Mouse (Mus musculus) layer of hippocampus, adult 18-20 months (tissue): ENCODE data around the gene Mapk6. TPM values are rescaled to one million over a fixed set of nuclear protein-coding genes. Genes with fewer than 3 reads are reported as not detected.
"Not testable (repeated sequence)": the region's sequence is repeated elsewhere in the genome, so short reads cannot be mapped to it uniquely, and the experiment has no call there.

Experiments used
- DNase-seq, 2 experiments: peaks; one replicate each; pipeline ENCODE4 v3.0.0; 2022; ENCODE audit warnings: low spot score in 2 of 2
- total RNA-seq, 2 experiments: library from RNA; stranded (reverse); gene quantifications; 2 replicates each; pipeline ENCODE4 v1.2.3; 2021

Mapk6 gene
- total RNA-seq, 2 experiments from 2014 or later, result 25.4 to 27.0 TPM

GRCm38 (mm10) chr9:75384337-75384962 is 25.4 kb downstream of the Mapk6 start:
- no peak for DNase-seq

DNA sequence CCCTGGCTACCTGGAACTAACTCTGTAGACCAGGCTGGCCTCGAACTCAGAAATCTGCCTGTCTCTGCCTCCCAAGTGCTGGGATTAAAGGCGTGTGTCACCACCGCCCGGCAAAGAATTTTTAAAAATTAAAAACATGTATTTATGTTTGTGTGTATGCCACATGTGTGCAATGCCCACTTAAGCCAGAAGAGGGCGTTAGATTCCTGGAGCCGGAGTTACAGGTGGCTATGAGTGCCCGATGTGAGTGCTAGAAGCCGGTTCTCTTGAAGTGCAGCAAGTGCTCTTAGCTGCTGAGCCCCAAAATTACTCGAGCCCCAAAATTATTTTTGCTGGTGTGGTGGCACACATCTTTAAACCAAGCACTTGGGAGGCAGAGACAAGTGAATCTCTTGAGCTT is 26.0 kb downstream of the Mapk6 start:
- no peak for DNase-seq

DNA sequence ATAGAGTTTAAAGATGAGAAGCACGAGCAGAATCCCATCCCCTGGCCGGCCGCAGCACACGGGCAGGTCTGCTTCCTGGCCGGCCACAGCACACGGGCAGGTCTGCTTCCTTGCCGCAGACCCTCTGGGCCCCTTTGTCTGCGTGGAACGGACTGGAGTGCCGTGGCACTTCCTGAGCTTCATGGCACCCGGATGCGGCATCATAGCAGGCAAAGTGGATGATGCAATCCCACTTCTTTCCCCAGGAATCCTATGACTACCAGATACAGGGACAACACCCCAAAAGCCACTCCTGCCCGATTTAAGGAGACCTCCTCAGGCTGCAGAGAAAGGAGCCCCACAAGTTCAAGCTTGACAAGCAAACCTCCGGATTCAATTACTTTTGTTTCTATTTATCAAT is 27.0 kb downstream of the Mapk6 start:
- no peak for DNase-seq

- DNase-seq, result no peak
Measured at GRCm38 (mm10) chr9:75378774-75379173, 31.0 kb downstream of the Mapk6 start.

DNA sequence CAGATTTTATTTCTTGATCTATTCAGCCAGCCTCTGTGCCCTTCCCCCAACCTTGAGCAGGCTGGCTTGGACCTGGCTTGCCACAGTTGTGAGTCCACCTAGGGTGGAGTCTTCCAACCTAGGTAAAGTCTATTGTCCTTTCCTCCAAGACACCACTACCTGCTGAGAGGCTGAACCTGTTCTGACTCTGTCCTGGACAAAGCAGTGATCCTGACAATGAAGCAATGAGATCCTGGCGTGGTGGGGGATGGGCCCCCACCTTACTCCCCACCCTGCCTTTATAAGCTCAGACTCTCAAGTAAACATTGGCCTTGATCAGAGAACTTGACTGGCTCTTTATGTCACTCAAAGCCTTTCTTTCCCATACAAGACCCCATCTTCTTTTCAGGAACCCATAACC is 33.4 kb downstream of the Mapk6 start:
- DNase-seq, result no peak

- no peak for DNase-seq
Measured at GRCm38 (mm10) chr9:75375606-75376005, 34.2 kb downstream of the Mapk6 start.

- no peak for DNase-seq
Measured at GRCm38 (mm10) chr9:75368779-75369178, 41.0 kb downstream of the Mapk6 start.

GRCm38 (mm10) chr9:75366191-75366590 is 43.6 kb downstream of the Mapk6 start:
- DNase-seq, result no peak

- DNase-seq, result no peak
Measured at GRCm38 (mm10) chr9:75365195-75365594, 44.6 kb downstream of the Mapk6 start.

- not testable (repeated sequence) for DNase-seq
Measured at GRCm38 (mm10) chr9:75363702-75364101, 46.1 kb downstream of the Mapk6 start.

DNA sequence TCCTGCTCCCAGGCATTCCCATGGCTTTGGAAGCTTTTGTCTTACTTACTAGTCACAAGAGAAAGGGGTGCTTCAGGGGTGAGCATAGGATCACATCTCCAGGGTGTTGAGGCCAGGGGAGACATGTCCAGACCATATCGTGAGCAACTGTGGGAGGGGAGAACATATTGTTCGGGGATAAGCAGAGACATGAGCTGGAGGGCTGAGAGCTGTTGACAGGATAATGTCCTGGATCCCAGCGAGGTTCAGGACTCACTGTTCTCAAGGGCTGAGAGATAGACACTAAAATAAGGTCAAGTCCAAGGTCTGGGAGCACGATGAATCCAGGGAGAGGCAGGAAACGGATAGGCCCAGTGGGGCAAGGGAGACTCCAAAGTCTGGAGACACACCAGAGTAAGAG is 46.8 kb downstream of the Mapk6 start:
- DNase-seq, result no peak

DNA sequence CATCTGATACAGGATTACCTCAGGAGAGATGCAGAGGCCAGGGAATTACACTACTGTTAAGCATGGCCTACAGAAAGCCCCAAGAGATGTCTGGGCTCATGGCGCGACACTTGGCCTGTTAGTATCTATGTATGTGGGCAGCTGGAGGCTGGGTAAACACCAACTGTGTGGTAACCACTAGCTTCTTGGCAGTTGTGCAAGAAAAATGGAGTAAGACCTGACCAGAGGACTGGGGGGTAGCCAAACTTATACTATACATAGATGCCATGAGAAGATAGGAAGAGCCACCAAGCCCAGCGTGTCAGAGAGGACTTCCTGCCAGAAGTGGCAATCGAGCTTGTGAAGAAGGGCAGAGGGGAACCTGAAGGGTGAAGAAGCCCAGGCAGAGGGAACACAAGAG is 47.6 kb downstream of the Mapk6 start:
- DNase-seq, result no peak

DNA sequence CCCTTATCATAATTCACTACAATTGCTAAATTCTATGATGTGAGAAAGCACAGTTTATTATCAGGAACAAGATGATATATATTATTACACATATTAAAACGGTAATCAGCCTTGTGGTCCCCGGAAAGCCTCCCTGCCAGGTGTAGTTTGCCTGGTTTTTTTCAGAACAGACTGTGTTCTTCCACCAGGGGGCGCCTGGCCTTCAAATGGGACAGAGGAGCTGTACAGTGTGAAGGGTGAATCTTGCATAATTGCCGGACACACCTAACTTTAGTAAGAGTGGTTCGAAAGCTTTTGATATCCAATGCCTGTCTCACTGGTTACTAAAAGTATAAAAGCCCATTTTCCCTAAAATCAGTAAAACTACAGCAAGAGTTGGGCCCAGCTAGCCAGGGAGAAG is 48.1 kb downstream of the Mapk6 start:
- peak in 1 of 2 experiments; percentile 44 for DNase-seq

GRCm38 (mm10) chr9:75357087-75357654 is 52.6 kb downstream of the Mapk6 start:
- DNase-seq, result peak; percentile 50 to 75

- DNase-seq, result no peak
Measured at GRCm38 (mm10) chr9:75355783-75356182, 54.0 kb downstream of the Mapk6 start.

DNA sequence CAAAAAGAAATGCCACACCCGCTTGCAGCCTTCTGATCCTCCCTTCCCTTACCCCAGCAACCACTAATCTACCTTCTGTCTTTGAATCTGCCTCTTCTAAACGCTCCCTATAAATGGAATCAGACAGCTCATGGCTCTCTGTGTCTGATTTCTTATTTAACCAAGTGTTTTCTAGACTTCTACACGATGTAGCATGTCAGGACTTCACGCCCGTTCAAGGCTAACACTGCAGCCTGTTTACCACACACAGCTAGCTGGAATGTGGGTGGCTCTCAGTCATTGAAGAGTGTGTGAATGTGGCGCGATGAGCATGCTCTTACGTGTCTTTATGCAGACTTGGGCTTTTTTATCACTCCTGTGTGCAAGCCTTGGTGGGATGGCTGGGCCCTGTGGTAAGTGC is 56.7 kb downstream of the Mapk6 start:
- no peak for DNase-seq

DNA sequence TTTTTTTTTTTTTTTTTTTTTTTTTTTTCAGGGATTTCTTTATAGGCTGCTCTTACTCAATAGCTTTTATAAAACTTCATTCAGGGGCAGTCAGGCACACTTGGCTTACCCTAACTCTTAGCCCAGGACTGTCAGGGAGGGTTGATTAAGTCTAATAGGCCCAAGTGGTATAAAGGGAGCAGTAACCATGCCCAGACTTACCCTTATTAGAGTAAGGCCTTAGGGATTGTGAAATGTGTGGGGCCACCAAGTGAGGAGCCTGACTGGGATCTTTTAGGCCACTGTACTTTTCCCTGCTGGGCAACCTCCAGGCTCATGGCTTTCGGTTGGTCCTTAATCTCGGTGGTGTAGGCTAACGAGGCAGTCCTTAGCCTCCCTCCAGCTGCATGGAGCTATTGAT is 61.2 kb downstream of the Mapk6 start:
- no peak for DNase-seq

DNA sequence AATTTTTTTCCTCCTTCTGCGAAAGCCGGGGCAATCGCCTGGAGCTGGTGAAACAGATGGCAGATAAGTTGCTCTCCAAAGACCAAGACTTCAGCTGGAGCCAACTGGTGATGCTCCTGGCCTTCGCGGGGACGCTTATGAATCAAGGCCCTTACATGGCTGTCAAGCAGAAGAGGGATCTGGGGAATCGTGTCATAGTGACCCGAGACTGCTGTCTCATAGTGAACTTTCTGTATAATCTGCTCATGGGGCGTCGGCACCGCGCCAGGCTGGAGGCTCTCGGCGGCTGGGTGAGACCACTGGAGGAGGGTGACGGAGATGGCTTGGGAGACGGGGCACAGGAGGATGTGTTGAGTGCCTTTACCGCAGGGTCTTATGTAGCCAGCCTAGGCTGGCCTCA is 61.7 kb downstream of the Mapk6 start:
- DNase-seq, result no peak

DNA sequence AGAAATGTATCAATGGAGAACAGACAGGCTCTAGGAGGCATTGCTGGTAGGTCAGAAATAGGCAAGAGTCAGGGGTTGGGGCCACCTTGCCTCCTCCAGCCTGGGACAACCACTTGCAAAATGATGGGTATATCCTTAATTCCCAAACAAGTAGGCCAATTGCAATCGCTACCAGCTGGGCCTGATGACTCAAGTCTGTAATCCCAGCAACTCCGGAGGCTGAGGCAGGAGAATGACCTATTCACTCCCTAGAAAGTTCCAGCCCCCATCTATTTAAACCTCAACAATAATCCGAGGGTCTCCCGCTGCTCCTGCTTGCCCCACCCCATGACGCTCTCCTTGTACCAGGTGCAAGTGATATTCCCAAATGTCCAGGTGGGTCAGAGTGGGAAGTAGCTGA is 62.3 kb downstream of the Mapk6 start, which contains the start of gene Bcl2l10:
Gene Bcl2l10 (plus strand): TSS at position 301 of the 400 bp plus-strand sequence.
- DNase-seq, result no peak

GRCm38 (mm10) chr9:75342433-75342832 is 67.4 kb downstream of the Mapk6 start:
- no peak for DNase-seq

DNA sequence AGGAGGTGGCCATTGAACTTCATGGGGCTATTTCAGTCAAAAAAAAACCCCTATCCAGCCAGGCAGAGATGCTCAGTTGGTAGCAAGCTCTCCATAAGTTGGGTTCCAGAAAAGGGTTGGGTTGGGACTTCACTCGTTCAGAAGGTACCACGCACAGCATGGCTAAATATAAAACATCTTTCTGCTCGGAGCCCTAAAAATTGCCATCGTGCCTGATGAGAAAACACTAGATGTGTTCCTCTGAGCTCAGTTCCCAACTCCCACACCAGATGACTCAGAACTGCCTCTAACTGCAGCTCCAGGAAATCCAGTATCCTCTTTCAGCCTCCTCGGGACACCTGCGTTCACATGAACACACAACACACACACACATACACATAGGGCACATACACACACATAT is 71.8 kb downstream of the Mapk6 start:
- DNase-seq, result peak; percentile 70 to 87

DNA sequence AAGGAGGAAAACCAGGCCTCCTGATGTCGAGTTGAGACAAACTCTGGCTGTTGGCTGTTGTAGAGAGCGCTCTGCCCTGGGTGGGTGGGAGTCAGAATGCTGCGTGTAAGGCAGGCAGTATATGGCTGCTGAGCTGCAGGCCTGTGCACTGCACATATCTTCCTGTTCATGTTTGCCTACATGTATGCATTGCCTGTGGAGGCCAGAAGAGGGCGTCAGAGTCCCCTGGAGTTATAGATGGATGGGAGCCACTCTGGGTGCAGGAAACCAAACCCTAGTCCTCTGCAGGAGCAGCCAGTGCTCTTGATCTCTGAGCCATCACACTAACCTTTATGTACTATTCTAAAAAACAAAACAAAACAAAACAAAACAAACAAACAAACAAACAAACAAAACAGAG is 75.4 kb downstream of the Mapk6 start:
- DNase-seq, result no peak

- DNase-seq, result peak; percentile 30 to 70
Measured at GRCm38 (mm10) chr9:75330821-75331220, 79.0 kb downstream of the Mapk6 start.
